Mouse (Mus musculus): ENCODE results near the gene Cel. TPM values are rescaled to one million over a fixed set of nuclear protein-coding genes. Genes with fewer than 3 reads are reported as not detected.

The Cel gene
- polyA plus RNA-seq, 1 experiment from 2014 or later = not detected

DNA sequence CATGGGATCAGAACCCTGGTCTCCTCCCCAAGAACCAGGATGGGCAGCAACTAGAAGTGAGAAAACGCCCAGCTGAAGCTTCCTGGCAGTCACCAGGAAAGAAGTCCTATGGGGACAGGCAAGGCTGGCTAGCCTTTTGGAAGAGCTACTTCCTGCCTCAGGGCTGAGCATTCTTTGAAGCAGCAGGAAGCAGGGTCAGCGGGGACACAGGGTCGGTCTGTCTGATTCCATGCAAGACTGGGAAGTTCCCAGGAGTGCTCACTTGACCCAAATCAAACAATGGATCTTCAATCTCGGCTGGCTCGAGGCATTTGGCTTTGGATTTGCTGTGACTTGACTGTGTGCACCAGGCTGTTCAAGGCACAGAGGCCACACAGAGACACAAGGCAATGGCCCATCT is 3.3 kb upstream of the Cel start:
- no peak overlapping the region for H3K27ac ChIP-seq (ENCODE audit: low read depth)
- H3K4me2 ChIP-seq = no peak overlapping the region
- no peak overlapping the region for H3K4me3 ChIP-seq (ENCODE audit: low read depth, low read length)
- WGBS = 63% methylated on average over 5 of the region's 5 CpGs
- no peaks in the 10 kb centered on the region for H3K4me1 ChIP-seq (ENCODE audit: insufficient read depth)
- no peak for TF ChIP-seq CTCF (IDR thresholded peaks at IDR 0.05; ENCODE audit: low read depth)
- no peaks in the 10 kb centered on the region for H3K9me3 ChIP-seq (ENCODE audit: low read depth, low read length)
- H3K36me3 ChIP-seq (ENCODE audit: insufficient read depth) = peaks cover 63% of the 10 kb centered on the region
- DNase-seq (peak; percentile 37), ATAC-seq (ENCODE audit: insufficient read depth) (no peak)
- H3K9ac ChIP-seq = no peak overlapping the region
- H3K27me3 ChIP-seq (ENCODE audit: insufficient read depth, low read length) = no peaks in the 10 kb centered on the region

DNA sequence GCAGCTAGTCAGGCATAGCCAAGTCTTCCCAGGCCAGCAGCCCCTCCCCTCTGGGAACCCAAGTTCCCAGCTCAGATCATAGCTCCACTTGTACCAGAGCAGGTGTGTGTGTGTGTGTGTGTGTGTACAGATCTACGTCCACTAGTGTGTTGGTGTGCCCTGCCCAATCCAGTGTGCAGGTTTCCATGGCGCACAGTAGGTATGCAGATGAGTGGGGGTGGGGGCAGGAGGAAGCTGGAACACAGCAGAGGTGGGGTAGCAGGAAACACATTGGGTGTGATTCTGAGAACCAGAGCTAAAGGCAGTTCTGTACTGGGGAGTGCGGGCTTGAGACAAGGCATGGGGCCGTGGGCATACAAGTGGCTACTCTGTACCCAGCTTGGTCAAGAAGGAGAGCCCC is 1.2 kb upstream of the Cel start:
- ATAC-seq (ENCODE audit: insufficient read depth) = no peak
- no peak for TF ChIP-seq CTCF (IDR thresholded peaks at IDR 0.05; ENCODE audit: low read depth)

DNA sequence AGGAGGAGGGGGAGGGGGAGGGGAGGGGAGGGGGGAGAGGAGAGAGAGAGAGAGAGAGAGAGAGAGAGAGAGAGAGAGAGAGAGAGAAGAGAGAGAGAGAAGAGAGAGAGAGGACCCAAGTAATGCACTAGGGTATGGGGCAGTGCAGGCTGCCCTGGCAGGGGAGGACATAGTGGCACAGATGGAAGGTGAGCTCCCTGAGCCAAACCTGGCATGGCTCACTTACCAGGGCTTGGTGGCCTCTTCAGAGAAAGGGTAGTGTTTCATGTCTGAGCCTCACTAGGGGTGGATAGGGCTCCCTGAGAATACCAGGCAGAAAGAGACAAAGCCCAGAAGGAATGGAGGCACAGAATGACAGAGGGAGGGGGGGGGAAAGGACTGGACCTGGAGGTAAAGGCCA is 627 bp upstream of the Cel start:
- H3K36me3 ChIP-seq (ENCODE audit: insufficient read depth) = peaks cover 37% of the 10 kb centered on the region
- no peak for ATAC-seq (ENCODE audit: insufficient read depth)
- no peaks in the 10 kb centered on the region for H3K4me1 ChIP-seq (ENCODE audit: insufficient read depth)
- H3K27me3 ChIP-seq (ENCODE audit: insufficient read depth, low read length) = no peaks in the 10 kb centered on the region
- no peak overlapping the region for H3K27ac ChIP-seq (ENCODE audit: low read depth)
- no peaks in the 10 kb centered on the region for H3K9me3 ChIP-seq (ENCODE audit: low read depth, low read length)
- H3K4me3 ChIP-seq (ENCODE audit: low read depth, low read length) = no peak overlapping the region
- H3K4me2 ChIP-seq = no peak overlapping the region
- TF ChIP-seq CTCF (IDR thresholded peaks at IDR 0.05; ENCODE audit: low read depth) = no peak
- H3K9ac ChIP-seq = no peak overlapping the region
- no peak for DNase-seq

More for the DNA sequence above, 1.2 kb upstream of the Cel start:
- no peaks in the 10 kb centered on the region for H3K27me3 ChIP-seq (ENCODE audit: insufficient read depth, low read length)
- no peak overlapping the region for H3K27ac ChIP-seq (ENCODE audit: low read depth)
- H3K36me3 ChIP-seq (ENCODE audit: insufficient read depth) = peaks cover 43% of the 10 kb centered on the region
- H3K4me2 ChIP-seq = no peak overlapping the region
- no peak for DNase-seq
- H3K4me3 ChIP-seq (ENCODE audit: low read depth, low read length) = no peak overlapping the region
- H3K9me3 ChIP-seq (ENCODE audit: low read depth, low read length) = no peaks in the 10 kb centered on the region
- H3K4me1 ChIP-seq (ENCODE audit: insufficient read depth) = no peaks in the 10 kb centered on the region
- H3K9ac ChIP-seq = no peak overlapping the region
- WGBS = 89% methylated on average over 4 of the region's 4 CpGs

DNA sequence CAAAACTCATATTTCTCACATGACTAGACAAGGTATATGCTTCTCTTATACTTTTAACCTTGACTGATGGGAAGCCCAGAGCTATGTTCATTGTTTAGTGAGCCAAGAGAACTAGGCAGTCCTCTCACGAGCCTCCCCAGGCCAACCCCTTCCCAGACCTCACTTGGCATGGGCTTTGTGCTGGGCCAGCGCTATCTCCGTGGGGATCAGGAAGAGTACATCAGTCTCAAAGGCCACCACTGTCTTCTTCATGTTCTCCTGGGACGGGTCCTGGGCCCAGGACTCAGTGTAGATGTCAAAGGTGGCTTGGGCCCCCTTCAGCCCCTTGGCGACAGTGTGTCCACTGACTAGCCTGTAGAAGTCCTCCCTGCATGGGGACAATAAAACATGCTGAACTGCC is 5.8 kb downstream of the Cel start:
- no peak overlapping the region for H3K9ac ChIP-seq
- no peak overlapping the region for H3K27ac ChIP-seq (ENCODE audit: low read depth)
- no peak for TF ChIP-seq CTCF (IDR thresholded peaks at IDR 0.05; ENCODE audit: low read depth)
- 86% methylated on average over 5 of the region's 5 CpGs for WGBS
- ATAC-seq (ENCODE audit: insufficient read depth) (no peak), DNase-seq (no peak)
- no peaks in the 10 kb centered on the region for H3K4me1 ChIP-seq (ENCODE audit: insufficient read depth)
- peaks cover 20% of the 10 kb centered on the region for H3K36me3 ChIP-seq (ENCODE audit: insufficient read depth)
- no peaks in the 10 kb centered on the region for H3K9me3 ChIP-seq (ENCODE audit: low read depth, low read length)
- H3K4me2 ChIP-seq = no peak overlapping the region
- no peaks in the 10 kb centered on the region for H3K27me3 ChIP-seq (ENCODE audit: insufficient read depth, low read length)
- H3K4me3 ChIP-seq (ENCODE audit: low read depth, low read length) = no peak overlapping the region

DNA sequence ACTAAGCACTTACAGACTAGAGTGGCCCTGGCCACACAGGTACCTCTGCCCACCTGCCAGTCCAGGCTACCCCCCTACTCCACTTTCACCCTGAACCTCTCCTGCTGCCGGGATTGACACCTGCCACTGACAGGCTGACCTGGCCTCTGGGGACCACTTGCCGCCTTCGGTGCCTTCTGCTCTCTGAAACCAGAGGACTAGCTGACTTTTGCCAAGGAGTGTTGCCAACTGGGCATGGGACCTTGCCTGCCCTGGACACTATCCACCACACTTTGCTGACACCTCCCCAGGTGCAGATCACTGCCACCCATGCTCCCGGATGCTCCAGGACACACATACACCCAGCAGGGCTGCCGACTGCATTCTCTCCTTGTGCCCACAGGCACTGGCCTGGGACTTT is 10.9 kb downstream of the Cel start:
- Histone ChIP-seq H3K36me3 (ENCODE audit: insufficient read depth) (peaks cover 68% of the 10 kb centered on the region), H3K4me1 (ENCODE audit: insufficient read depth) (no peaks in the 10 kb centered on the region), H3K4me3 (ENCODE audit: low read depth, low read length) (no peak overlapping the region), H3K4me2 (no peak overlapping the region), H3K27me3 (ENCODE audit: insufficient read depth, low read length) (no peaks in the 10 kb centered on the region), H3K9ac (no peak overlapping the region), H3K9me3 (ENCODE audit: low read depth, low read length) (no peaks in the 10 kb centered on the region), H3K27ac (ENCODE audit: low read depth) (no peak overlapping the region)
- no peak for TF ChIP-seq CTCF (IDR thresholded peaks at IDR 0.05; ENCODE audit: low read depth)
- DNase-seq = no peak
- WGBS = 87% methylated on average over 5 of the region's 5 CpGs
- no peak for ATAC-seq (ENCODE audit: insufficient read depth)

DNA sequence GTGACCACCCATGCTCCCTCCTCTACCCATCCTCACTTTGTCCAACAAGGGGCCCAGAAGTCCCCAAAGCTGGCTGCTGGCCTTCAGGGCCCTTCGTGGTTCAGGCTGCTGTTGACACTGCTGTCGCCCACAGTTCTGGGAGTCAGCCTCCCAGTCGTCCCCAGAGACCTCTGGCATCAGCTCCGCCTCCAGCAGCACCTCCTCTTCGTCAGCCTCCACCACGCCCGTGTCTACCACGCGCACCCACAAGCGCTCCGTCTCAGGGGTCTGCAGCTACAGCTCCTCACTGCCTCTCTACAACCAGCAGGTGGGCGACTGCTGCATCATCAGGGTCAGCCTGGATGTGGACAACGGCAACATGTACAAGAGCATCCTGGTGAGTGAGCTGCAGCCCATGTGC is 14.0 kb downstream of the Cel start:
- Histone ChIP-seq H3K4me1 (ENCODE audit: insufficient read depth) (no peaks in the 10 kb centered on the region), H3K27me3 (ENCODE audit: insufficient read depth, low read length) (no peaks in the 10 kb centered on the region), H3K9me3 (ENCODE audit: low read depth, low read length) (no peaks in the 10 kb centered on the region), H3K4me2 (no peak overlapping the region), H3K9ac (no peak overlapping the region), H3K4me3 (ENCODE audit: low read depth, low read length) (no peak overlapping the region), H3K36me3 (ENCODE audit: insufficient read depth) (peaks cover 92% of the 10 kb centered on the region), H3K27ac (ENCODE audit: low read depth) (no peak overlapping the region)
- WGBS = 88% methylated on average over 13 of the region's 13 CpGs
- DNase-seq = no peak
- no peak for TF ChIP-seq CTCF (IDR thresholded peaks at IDR 0.05; ENCODE audit: low read depth)
- no peak for ATAC-seq (ENCODE audit: insufficient read depth)

DNA sequence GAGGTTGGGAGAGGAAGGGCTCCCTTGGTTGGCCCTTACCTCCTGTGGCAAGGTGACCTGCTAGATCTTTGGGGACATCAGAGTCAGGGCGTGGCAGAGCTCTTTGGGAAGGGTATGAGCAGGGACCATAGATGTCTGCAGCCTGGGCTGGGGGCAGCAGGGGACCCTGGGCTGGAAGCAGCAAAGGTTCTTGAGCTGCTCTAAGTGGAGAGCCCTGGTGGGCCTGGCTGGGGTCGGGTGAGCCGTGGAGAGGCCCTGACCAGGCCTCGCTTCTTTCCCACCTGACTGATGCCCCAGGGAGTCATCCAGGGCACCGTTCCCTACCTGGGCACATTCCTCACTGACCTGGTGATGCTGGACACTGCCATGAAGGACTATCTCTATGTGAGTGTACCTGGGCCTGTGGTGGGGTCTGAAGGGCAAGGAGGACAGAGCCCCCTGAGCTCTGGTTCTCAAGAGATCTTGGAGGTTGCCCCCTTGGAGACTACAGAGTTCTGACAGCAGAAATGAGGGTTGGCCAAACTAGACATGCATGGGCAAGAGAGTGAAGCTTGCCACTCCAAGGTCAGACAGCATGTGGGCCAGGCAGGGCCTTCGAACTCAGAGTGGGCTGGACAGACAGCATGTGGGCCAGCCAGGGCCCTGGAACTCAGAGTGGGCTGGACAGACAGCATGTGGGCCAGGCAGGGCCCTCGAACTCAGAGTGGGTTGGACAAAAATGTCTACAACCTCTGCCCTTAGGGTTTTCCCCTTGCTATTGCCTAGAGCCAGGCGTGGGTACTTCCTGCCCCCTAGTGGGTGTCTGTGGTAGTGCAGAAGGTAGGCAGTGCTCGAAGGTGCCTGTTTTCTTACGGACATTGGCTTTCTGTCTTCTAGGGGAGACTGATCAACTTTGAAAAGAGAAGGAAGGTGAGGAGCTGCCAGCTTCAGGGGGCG is 15.7 kb downstream of the Cel start:
- Histone ChIP-seq H3K27me3 (ENCODE audit: insufficient read depth, low read length) (no peaks in the 10 kb centered on the region), H3K36me3 (ENCODE audit: insufficient read depth) (peaks cover 92% of the 10 kb centered on the region), H3K4me2 (no peak overlapping the region), H3K9ac (no peak overlapping the region), H3K4me3 (ENCODE audit: low read depth, low read length) (no peak overlapping the region), H3K4me1 (ENCODE audit: insufficient read depth) (no peaks in the 10 kb centered on the region), H3K9me3 (ENCODE audit: low read depth, low read length) (no peaks in the 10 kb centered on the region), H3K27ac (ENCODE audit: low read depth) (no peak overlapping the region)
- DNase-seq (peak; percentile 93), ATAC-seq (ENCODE audit: insufficient read depth) (peak; percentile 72)
- peak; percentile 99 for TF ChIP-seq CTCF (IDR thresholded peaks at IDR 0.05; ENCODE audit: low read depth)
- 49% methylated on average over 11 of the region's 11 CpGs for WGBS
